Mouse (Mus musculus) right cerebral cortex, postnatal 10 days (tissue): ENCODE data around the gene Guk1.
"Not testable (repeated sequence)": the region's sequence is repeated elsewhere in the genome, so short reads cannot be mapped to it uniquely, and the experiment has no call there.

ENCODE experiments used
- DNase-seq, 2 experiments: peaks; one replicate each; pipeline ENCODE4 v3.0.0; 2021; ENCODE audit warnings: low spot score in 2 of 2

The Guk1 gene

GRCm38 (mm10) chr11:59192059-59192386 lies at the start of gene Guk1:
TSS of gene Guk1 (minus strand) at chr11:59192212.
- DNase-seq = no peak

GRCm38 (mm10) chr11:59239796-59240195 lies 47.8 kb upstream of the Guk1 start:
- no peak for DNase-seq

- DNase-seq = no peak
Observed at GRCm38 (mm10) chr11:59239428-59239785, 47.4 kb upstream of the Guk1 start.

GRCm38 (mm10) chr11:59238525-59239427 lies 46.8 kb upstream of the Guk1 start:
- DNase-seq = peak; percentile 69 to 73

- DNase-seq = no peak
Observed at GRCm38 (mm10) chr11:59232797-59233196, 40.8 kb upstream of the Guk1 start.

GRCm38 (mm10) chr11:59230144-59230760 lies 38.2 kb upstream of the Guk1 start:
- DNase-seq = peak; percentile 67 to 74

GRCm38 (mm10) chr11:59228122-59228953 lies 36.3 kb upstream of the Guk1 start, which contains the start of gene Arf1:
TSS of gene Arf1 (minus strand) at chr11:59228270.
- DNase-seq = peak; percentile 97

- peak; percentile 55 to 69 for DNase-seq
Observed at GRCm38 (mm10) chr11:59227604-59228121, 35.7 kb upstream of the Guk1 start.

- no peak for DNase-seq
Observed at GRCm38 (mm10) chr11:59226787-59227603, 35.0 kb upstream of the Guk1 start.

GRCm38 (mm10) chr11:59226251-59226650 lies 34.2 kb upstream of the Guk1 start:
- no peak for DNase-seq

GRCm38 (mm10) chr11:59225167-59225566 lies 33.2 kb upstream of the Guk1 start:
- DNase-seq = no peak

- DNase-seq = no peak
Observed at GRCm38 (mm10) chr11:59224470-59224869, 32.5 kb upstream of the Guk1 start.

- no peak for DNase-seq
Observed at GRCm38 (mm10) chr11:59224025-59224424, 32.0 kb upstream of the Guk1 start.

GRCm38 (mm10) chr11:59222306-59222705 lies 30.3 kb upstream of the Guk1 start:
- DNase-seq = no peak

- no peak for DNase-seq
Observed at GRCm38 (mm10) chr11:59221604-59222003, 29.6 kb upstream of the Guk1 start.

GRCm38 (mm10) chr11:59219064-59219463 lies 27.1 kb upstream of the Guk1 start:
- DNase-seq = peak in 1 of 2 experiments; percentile 39

- DNase-seq = no peak
Observed at GRCm38 (mm10) chr11:59218389-59218998, 26.5 kb upstream of the Guk1 start.

GRCm38 (mm10) chr11:59216955-59217354 lies 24.9 kb upstream of the Guk1 start:
- peak in 1 of 2 experiments; percentile 42 for DNase-seq

- DNase-seq = no peak
Observed at GRCm38 (mm10) chr11:59212892-59213494, 21.0 kb upstream of the Guk1 start.

GRCm38 (mm10) chr11:59212320-59212719 lies 20.3 kb upstream of the Guk1 start:
- DNase-seq = not testable (repeated sequence)
